Mouse (Mus musculus) MEL (cell line): ENCODE data around the gene Slc41a2.

Experiments used
- CTCF ChIP-seq, 3 experiments: IDR thresholded peaks in 2 of 3; conservative IDR thresholded peaks in 1 of 3; 2 replicates each; pipeline ENCODE4 v1.5.1; 2011 to 2012; ENCODE audit warnings: low read length in 3 of 3, low read depth in 2 of 3, mild to moderate bottlenecking in 2 of 3, improper control_type of control experiment in 1 of 3, inconsistent platforms in 1 of 3, mixed read lengths in 1 of 3, moderate library complexity in 1 of 3; ENCODE audit not compliant: control insufficient read depth in 1 of 3, insufficient read depth in 1 of 3, poor library complexity in 1 of 3, severe bottlenecking in 1 of 3
- GATA1 ChIP-seq: IDR thresholded peaks from 2 replicates; pipeline ENCODE4 v1.6.1; 2011; ENCODE audit warnings: low read depth, low read length, improper control_type of control experiment
- MAFK ChIP-seq: IDR thresholded peaks from 2 replicates; pipeline ENCODE4 v1.6.1; 2011; ENCODE audit warnings: low read depth, mild to moderate bottlenecking, low read length, improper control_type of control experiment, borderline replicate concordance
- MEF2A ChIP-seq: IDR thresholded peaks from 2 replicates; pipeline ENCODE4 v1.6.1; 2014; ENCODE audit warnings: low read depth, mild to moderate bottlenecking, inconsistent platforms, low read length, improper control_type of control experiment; ENCODE audit not compliant: poor library complexity, insufficient replicate concordance, severe bottlenecking; ENCODE audit errors: extremely low read depth
- POLR2A ChIP-seq, 2 experiments: IDR thresholded peaks; 2 replicates each; pipeline ENCODE4 v1.6.1; 2011 to 2012; ENCODE audit warnings: low read length in 2 of 2, mild to moderate bottlenecking in 2 of 2, control low read depth in 1 of 2, improper control_type of control experiment in 1 of 2, low read depth in 1 of 2, moderate library complexity in 1 of 2; ENCODE audit not compliant: control insufficient read depth in 1 of 2, insufficient read depth in 1 of 2, poor library complexity in 1 of 2
- RCOR1 ChIP-seq: IDR thresholded peaks from 2 replicates; pipeline ENCODE4 v1.6.1; 2012; ENCODE audit warnings: low read depth, mild to moderate bottlenecking, inconsistent platforms, low read length, improper control_type of control experiment
- TBP ChIP-seq: IDR thresholded peaks from 2 replicates; pipeline ENCODE4 v1.8.0; 2011; ENCODE audit warnings: low read depth, low read length, improper control_type of control experiment
- UBTF ChIP-seq: IDR thresholded peaks from 2 replicates; pipeline ENCODE4 v1.6.1; 2012; ENCODE audit warnings: low read depth, mild to moderate bottlenecking, inconsistent platforms, low read length, improper control_type of control experiment, moderate library complexity, borderline replicate concordance; ENCODE audit not compliant: insufficient read depth
- ZMIZ1 ChIP-seq: IDR thresholded peaks from 2 replicates; pipeline ENCODE4 v1.6.1; 2012; ENCODE audit warnings: low read depth, mild to moderate bottlenecking, inconsistent platforms, low read length, improper control_type of control experiment, moderate library complexity

DNA sequence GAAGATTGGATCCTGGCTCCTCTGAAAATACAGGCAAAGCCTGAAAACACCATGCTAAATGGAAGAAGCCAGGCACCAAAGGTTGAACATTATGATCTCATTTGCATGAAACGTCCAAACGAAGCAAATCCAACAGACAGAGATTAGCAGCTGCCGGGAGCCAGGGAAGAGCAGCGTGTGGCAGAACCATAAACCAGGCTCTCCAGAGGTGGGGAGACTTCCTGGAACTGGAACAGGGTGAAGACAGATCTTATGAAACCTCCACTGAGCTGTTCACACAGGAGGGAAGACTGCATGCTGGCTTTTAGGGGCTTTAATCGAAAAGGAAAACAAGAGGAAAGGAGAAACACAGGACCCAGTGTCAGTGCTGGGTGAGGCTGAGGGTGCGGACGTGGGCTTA lies 51.3 kb downstream of the Slc41a2 start:
- TF ChIP-seq MEF2A = no peak
- no peak for TF ChIP-seq CTCF (IDR thresholded peaks at IDR 0.05 in 2 of 3, conservative IDR thresholded peaks at IDR 0.05 in 1 of 3; ENCODE audit: control insufficient read depth in 1 of 3, insufficient read depth in 1 of 3, low read depth in 2 of 3, low read length in 3 of 3, poor library complexity in 1 of 3, severe bottlenecking in 1 of 3)
- TF ChIP-seq ZMIZ1 = no peak
- TF ChIP-seq POLR2A (IDR thresholded peaks at IDR 0.05; ENCODE audit: control insufficient read depth in 1 of 2, insufficient read depth in 1 of 2, low read depth in 1 of 2, low read length in 2 of 2, poor library complexity in 1 of 2) = no peak
- TF ChIP-seq UBTF = no peak
- no peak for TF ChIP-seq RCOR1
- no peak for TF ChIP-seq TBP
- no peak for TF ChIP-seq MAFK
- no peak for TF ChIP-seq GATA1
